Mouse (Mus musculus): ENCODE data around the gene Tsen34. TPM values are rescaled to one million over a fixed set of nuclear protein-coding genes. Genes with fewer than 3 reads are reported as not detected.
"Not testable (repeated sequence)": the region's sequence is repeated elsewhere in the genome, so short reads cannot be mapped to it uniquely, and the experiment has no call there.

Tsen34 gene
- polyA plus RNA-seq, 1 experiment, result 14.0 TPM

- peak overlapping the region; percentile 87 for H3K4me3 ChIP-seq (ENCODE audit: control insufficient read depth, low read depth, low read length)
- TF ChIP-seq CTCF (IDR thresholded peaks at IDR 0.05; ENCODE audit: control insufficient read depth, insufficient read depth, insufficient replicate concordance, low read depth, low read length) (no peak), POLR2A (IDR thresholded peaks at IDR 0.05; ENCODE audit: control insufficient read depth, low read depth, low read length) (no peak)
- no peaks in the 10 kb centered on the region for H3K36me3 ChIP-seq (ENCODE audit: control insufficient read depth, insufficient read depth, low read length)
- H3K27ac ChIP-seq (ENCODE audit: control insufficient read depth, insufficient read depth, low read depth, low read length), result no peak overlapping the region
- H3K27me3 ChIP-seq (ENCODE audit: control insufficient read depth, insufficient read depth, low read length), result no peaks in the 10 kb centered on the region
- H3K4me1 ChIP-seq (ENCODE audit: control insufficient read depth, insufficient read depth, low read length), result peaks cover 21% of the 10 kb centered on the region
Observed at GRCm38 (mm10) chr7:3691919-3692318, 744 bp upstream of the Tsen34 start.

GRCm38 (mm10) chr7:3692987-3693808 is 535 bp downstream of the Tsen34 start, which contains the start of gene Mboat7:
Gene Mboat7, minus strand, starts transcription at chr7:3693523.
- H3K36me3 ChIP-seq (ENCODE audit: control insufficient read depth, insufficient read depth, low read length), result no peaks in the 10 kb centered on the region
- peak; percentile 53; the same call in 1 of the 2 replicates for TF ChIP-seq POLR2A (IDR thresholded peaks at IDR 0.05; ENCODE audit: control insufficient read depth, low read depth, low read length)
- no peak for TF ChIP-seq CTCF (IDR thresholded peaks at IDR 0.05; ENCODE audit: control insufficient read depth, insufficient read depth, insufficient replicate concordance, low read depth, low read length)
- no peaks in the 10 kb centered on the region for H3K27me3 ChIP-seq (ENCODE audit: control insufficient read depth, insufficient read depth, low read length)
- peaks cover 21% of the 10 kb centered on the region for H3K4me1 ChIP-seq (ENCODE audit: control insufficient read depth, insufficient read depth, low read length)
- peak within 1 kb of the TSS; percentile 78 for H3K27ac ChIP-seq (ENCODE audit: control insufficient read depth, insufficient read depth, low read depth, low read length)
- peak within 1 kb of the TSS; percentile 87 for H3K4me3 ChIP-seq (ENCODE audit: control insufficient read depth, low read depth, low read length)

GRCm38 (mm10) chr7:3693809-3694075 is 1.1 kb downstream of the Tsen34 start:
- TF ChIP-seq CTCF (IDR thresholded peaks at IDR 0.05; ENCODE audit: control insufficient read depth, insufficient read depth, insufficient replicate concordance, low read depth, low read length) (no peak), POLR2A (IDR thresholded peaks at IDR 0.05; ENCODE audit: control insufficient read depth, low read depth, low read length) (no peak)
- H3K27me3 ChIP-seq (ENCODE audit: control insufficient read depth, insufficient read depth, low read length), result no peaks in the 10 kb centered on the region
- peak overlapping the region; percentile 78 for H3K27ac ChIP-seq (ENCODE audit: control insufficient read depth, insufficient read depth, low read depth, low read length)
- no peaks in the 10 kb centered on the region for H3K36me3 ChIP-seq (ENCODE audit: control insufficient read depth, insufficient read depth, low read length)
- peaks cover 21% of the 10 kb centered on the region for H3K4me1 ChIP-seq (ENCODE audit: control insufficient read depth, insufficient read depth, low read length)
- H3K4me3 ChIP-seq (ENCODE audit: control insufficient read depth, low read depth, low read length), result peak overlapping the region; percentile 87

- H3K4me1 ChIP-seq (ENCODE audit: control insufficient read depth, insufficient read depth, low read length), result peaks cover 21% of the 10 kb centered on the region
- TF ChIP-seq CTCF (IDR thresholded peaks at IDR 0.05; ENCODE audit: control insufficient read depth, insufficient read depth, insufficient replicate concordance, low read depth, low read length), result no peak
- no peak for TF ChIP-seq POLR2A (IDR thresholded peaks at IDR 0.05; ENCODE audit: control insufficient read depth, low read depth, low read length)
- no peaks in the 10 kb centered on the region for H3K27me3 ChIP-seq (ENCODE audit: control insufficient read depth, insufficient read depth, low read length)
- H3K27ac ChIP-seq (ENCODE audit: control insufficient read depth, insufficient read depth, low read depth, low read length), result peak overlapping the region; percentile 78
- H3K36me3 ChIP-seq (ENCODE audit: control insufficient read depth, insufficient read depth, low read length), result no peaks in the 10 kb centered on the region
- H3K4me3 ChIP-seq (ENCODE audit: control insufficient read depth, low read depth, low read length), result peak overlapping the region; percentile 87
Observed at GRCm38 (mm10) chr7:3694076-3694948, 1.6 kb downstream of the Tsen34 start.

- H3K27me3 ChIP-seq (ENCODE audit: control insufficient read depth, insufficient read depth, low read length); H3K36me3 ChIP-seq (ENCODE audit: control insufficient read depth, insufficient read depth, low read length): not testable (repeated sequence)
- Histone ChIP-seq H3K4me3 (ENCODE audit: control insufficient read depth, low read depth, low read length) (peak overlapping the region; percentile 87), H3K4me1 (ENCODE audit: control insufficient read depth, insufficient read depth, low read length) (peaks cover 21% of the 10 kb centered on the region), H3K27ac (ENCODE audit: control insufficient read depth, insufficient read depth, low read depth, low read length) (0 out of 2 replicates have a peak overlapping the region, but pooled peaks have one; percentile 2)
Observed at GRCm38 (mm10) chr7:3694949-3695305, 2.3 kb downstream of the Tsen34 start.

GRCm38 (mm10) chr7:3698471-3698870 is 5.8 kb downstream of the Tsen34 start:
- Histone ChIP-seq H3K27ac (ENCODE audit: control insufficient read depth, insufficient read depth, low read depth, low read length) (no peak overlapping the region), H3K4me1 (ENCODE audit: control insufficient read depth, insufficient read depth, low read length) (peaks cover 9% of the 10 kb centered on the region), H3K36me3 (ENCODE audit: control insufficient read depth, insufficient read depth, low read length) (no peaks in the 10 kb centered on the region), H3K4me3 (ENCODE audit: control insufficient read depth, low read depth, low read length) (no peak overlapping the region), H3K27me3 (ENCODE audit: control insufficient read depth, insufficient read depth, low read length) (no peaks in the 10 kb centered on the region)
- no peak for TF ChIP-seq CTCF (IDR thresholded peaks at IDR 0.05; ENCODE audit: control insufficient read depth, insufficient read depth, insufficient replicate concordance, low read depth, low read length)

GRCm38 (mm10) chr7:3703148-3703878 is 10.7 kb downstream of the Tsen34 start:
- peak overlapping the region; percentile 65; the same call in 1 of the 2 replicates for H3K27ac ChIP-seq (ENCODE audit: control insufficient read depth, insufficient read depth, low read depth, low read length)
- H3K4me1 ChIP-seq (ENCODE audit: control insufficient read depth, insufficient read depth, low read length), result no peaks in the 10 kb centered on the region
- TF ChIP-seq CTCF (IDR thresholded peaks at IDR 0.05; ENCODE audit: control insufficient read depth, insufficient read depth, insufficient replicate concordance, low read depth, low read length), result no peak
- no peak for TF ChIP-seq POLR2A (IDR thresholded peaks at IDR 0.05; ENCODE audit: control insufficient read depth, low read depth, low read length)
- H3K4me3 ChIP-seq (ENCODE audit: control insufficient read depth, low read depth, low read length), result peak overlapping the region; percentile 81
- no peaks in the 10 kb centered on the region for H3K27me3 ChIP-seq (ENCODE audit: control insufficient read depth, insufficient read depth, low read length)
- no peaks in the 10 kb centered on the region; the same call in 1 of the 2 replicates for H3K36me3 ChIP-seq (ENCODE audit: control insufficient read depth, insufficient read depth, low read length)

Data from testis, adult 2 months (tissue).